Mouse (Mus musculus): Measurements from ENCODE around the gene Mta2.

- TF ChIP-seq CTCF (conservative IDR thresholded peaks at IDR 0.05; ENCODE audit: low read length) (no peak), POU5F1 (IDR thresholded peaks at IDR 0.05; ENCODE audit: borderline replicate concordance, low read length) (no peak), NANOG (IDR thresholded peaks at IDR 0.05; ENCODE audit: borderline replicate concordance, low read length) (no peak)
Measured at GRCm38 (mm10) chr19:8946929-8947328, 5.3 kb downstream of the Mta2 start.

Measured in E14TG2a.4 (cell line).